Mouse (Mus musculus) heart, postnatal 14 days (tissue): ENCODE measurements around the gene Imp4. TPM values are rescaled to one million over a fixed set of nuclear protein-coding genes. Genes with fewer than 3 reads are reported as not detected.
A peak's percentile ranks its signal among the peaks of the same experiment; 100 is the strongest.

ENCODE experiments used
- DNase-seq, 2 experiments: peaks; one replicate each; pipeline ENCODE4 v3.0.0; 2021 to 2022
- intact Hi-C: fragments of 180-260 bp; cut with DNase I; formaldehyde crosslinking; loops from one replicate; pipeline ENCODE4 v1.15.1; 2025
- total RNA-seq, 2 experiments: library from RNA; stranded (reverse); gene quantifications; 2 replicates each; pipeline ENCODE4 v1.2.3; 2021

Gene Imp4
- total RNA-seq, 2 experiments from 2014 or later, result 28.5 to 30.0 TPM

DNA sequence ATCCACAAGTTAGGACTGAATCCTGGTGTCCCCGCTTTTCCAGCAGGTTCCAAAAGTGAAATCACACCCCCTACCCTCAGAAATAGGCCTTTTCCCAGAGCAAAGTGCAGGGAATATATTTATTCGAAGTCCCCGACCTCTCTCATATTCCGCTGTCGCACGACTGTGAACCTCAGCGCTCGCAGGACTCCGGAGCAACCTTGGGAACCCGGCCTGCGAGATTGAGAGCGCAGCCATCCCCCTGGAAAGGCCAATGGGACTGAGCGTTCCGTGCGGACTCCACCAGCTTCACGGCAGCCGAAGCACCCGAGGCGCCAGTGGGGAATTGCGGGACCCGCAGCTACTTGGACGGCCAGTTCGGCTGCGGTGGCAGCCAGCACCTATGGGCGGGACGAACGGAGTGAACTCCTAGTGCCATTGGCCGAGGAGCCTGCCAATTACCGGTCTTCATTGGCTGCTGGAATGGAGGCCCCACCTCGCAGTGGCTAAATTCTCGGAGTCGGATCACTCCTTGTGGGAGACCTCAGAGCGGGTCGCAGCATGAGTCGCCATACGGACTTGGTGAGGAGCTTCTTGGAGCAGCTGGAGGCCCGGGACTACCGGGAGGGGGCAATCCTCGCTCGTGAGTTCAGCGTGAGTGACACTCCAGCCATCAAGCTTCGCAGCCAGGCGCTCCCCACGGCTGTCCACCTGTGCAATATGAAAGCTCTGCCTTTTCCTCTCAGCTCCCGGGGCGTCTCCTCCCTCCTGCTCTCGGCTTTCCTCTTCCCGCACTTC lies 19.8 kb downstream of the Imp4 start, which contains the start of gene Ptpn18:
TSS of gene Ptpn18 (plus strand) at position 479 of the 777 bp plus-strand sequence.
- DNase-seq, result peak; percentile 92 to 93
- intact Hi-C loops, result loop anchor here (5.0 kb wide), 1 partner anchor 143 kb away; no protein-coding TSS in a partner anchor

DNA sequence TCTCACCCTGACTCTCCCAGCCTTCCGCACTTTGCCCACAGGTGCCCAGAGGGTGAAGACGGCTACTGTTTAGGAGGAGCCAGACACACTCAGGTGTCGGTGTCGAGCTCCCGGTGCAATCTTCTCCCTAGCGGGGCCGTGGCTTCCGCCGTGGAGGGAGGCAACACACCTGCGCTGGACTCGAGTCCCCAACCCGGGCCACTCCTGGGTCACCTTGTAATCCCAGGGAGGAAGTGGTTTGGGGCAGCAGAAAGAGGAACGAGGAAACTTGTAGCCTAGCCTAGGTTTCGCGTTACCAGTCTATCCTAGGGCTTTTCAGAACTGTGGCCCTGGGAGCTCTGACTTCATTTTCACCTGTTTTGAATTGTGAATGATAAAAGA lies 20.4 kb downstream of the Imp4 start:
- DNase-seq, result no peak
- intact Hi-C loops, result no loop called here

DNA sequence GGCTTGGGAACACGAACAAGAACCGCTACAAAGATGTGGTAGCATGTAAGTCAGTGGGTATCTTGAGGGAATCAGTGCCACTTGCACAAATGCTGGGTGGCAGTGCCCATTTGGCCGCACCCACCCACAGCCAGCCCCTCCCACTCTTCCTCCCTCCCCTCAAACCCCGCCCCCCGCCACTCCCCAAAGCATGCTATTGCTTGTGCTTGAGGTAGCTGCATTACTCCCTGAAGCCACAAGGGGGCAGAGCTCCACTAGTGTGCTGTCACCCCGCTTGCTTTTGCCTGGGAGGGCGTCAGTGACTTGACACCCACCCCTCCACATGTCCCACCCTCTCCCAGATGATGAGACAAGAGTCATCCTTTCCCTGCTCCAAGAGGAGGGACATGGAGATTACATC lies 23.1 kb downstream of the Imp4 start:
- intact Hi-C loops, result no loop called here
- peak; percentile 67 to 76 for DNase-seq

DNA sequence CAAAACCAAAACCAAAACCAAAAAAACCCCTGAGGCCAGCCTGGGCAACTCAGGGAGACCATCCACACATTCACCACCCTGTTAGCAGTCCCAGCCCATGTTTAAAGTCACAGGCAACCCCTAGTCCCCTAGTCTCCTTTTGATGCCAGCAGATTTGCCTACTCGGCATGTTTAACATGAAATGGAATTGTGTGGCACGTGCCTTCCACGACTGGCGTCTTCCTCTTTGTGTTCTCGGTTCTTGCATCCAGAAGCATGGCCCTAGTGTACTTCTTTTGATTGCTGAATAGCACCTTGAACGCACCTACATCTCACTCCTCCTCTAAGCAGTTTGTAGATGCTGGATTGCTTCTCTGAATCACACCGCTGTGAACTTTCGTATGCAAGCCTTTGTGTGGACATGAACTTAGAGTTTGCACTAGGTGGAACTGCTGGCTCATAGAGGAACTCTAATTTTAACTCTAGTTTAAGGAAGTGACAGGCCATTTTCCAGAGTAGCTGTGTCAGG lies 24.7 kb downstream of the Imp4 start:
- intact Hi-C loops, result no loop called here
- DNase-seq, result no peak

DNA sequence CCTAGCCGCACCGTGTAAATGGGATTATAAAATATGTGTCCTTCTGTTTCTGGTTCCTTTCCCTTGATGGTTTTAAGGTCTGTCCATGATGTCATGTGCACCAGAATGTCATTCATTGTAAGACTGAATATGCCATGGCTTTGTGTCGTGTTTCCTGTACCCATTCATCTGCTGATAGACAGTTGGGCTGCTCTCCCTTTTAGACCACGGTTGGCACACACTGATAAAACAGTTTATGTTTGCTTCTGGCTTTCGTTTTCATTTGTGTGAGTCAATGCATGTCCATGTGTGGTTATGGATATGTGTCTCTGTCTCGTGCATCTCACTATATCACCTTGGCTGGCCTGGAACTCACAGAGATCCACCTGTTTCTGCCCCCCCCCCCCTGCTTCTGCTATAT lies 25.8 kb downstream of the Imp4 start:
- intact Hi-C loops, result no loop called here
- no peak for DNase-seq

DNA sequence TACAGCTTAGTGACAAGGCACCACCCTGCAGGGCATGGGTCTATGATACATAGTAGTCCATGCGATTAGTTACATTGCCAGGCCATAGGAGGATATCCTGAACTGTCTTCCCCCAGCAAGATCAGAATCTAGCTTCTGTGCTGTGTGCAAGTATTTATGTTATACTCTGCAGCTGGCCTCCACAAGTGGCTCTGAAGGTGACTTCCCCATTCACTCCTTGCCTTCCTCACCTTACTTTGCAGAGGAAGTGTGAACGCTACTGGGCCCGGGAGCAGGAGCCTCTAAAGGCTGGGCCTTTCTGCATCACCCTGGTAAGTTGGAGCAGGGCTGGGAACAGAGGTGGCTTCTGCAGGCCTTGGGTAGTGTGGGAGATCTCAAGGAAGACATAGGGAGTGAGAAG lies 28.4 kb downstream of the Imp4 start:
- no peak for DNase-seq
- intact Hi-C loops, result no loop called here

DNA sequence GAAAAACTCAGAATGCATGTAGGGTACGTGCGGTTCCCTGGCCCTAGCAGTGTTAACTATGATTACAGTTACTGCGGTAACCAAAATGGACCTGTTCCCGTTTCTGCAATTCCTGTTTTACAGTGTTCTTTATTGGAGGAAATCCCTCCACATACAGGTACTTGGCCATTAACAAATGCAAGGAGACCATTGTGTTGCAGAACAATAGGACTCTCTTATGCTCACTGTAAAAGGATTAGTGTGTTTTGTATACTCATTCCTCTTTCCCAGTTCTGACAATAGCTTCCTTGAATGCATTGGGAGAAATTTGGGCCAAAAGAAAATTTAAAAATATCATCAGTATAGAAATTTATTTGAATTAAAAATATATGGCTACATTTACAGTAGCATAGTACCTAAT lies 28.8 kb downstream of the Imp4 start:
- intact Hi-C loops, result no loop called here
- no peak for DNase-seq

DNA sequence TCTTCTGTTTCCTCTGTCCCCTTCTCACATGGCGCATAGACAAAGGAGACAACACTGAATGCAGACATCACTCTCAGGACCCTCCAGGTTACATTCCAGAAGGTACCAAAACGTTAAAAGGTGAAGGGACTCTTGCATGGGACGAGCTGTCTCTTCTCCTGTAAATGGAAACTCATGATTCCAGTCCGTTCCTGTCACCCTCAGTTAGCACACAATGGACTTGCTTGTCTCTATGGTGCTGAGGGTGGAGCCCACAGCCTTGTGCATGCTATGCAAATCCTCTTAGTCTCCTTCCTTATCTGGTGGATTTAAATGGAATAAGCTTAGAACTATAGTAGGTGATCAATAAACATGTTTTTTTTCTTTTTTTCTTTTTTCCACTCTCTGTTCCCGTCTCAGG lies 30.1 kb downstream of the Imp4 start:
- intact Hi-C loops, result no loop called here
- DNase-seq, result no peak

DNA sequence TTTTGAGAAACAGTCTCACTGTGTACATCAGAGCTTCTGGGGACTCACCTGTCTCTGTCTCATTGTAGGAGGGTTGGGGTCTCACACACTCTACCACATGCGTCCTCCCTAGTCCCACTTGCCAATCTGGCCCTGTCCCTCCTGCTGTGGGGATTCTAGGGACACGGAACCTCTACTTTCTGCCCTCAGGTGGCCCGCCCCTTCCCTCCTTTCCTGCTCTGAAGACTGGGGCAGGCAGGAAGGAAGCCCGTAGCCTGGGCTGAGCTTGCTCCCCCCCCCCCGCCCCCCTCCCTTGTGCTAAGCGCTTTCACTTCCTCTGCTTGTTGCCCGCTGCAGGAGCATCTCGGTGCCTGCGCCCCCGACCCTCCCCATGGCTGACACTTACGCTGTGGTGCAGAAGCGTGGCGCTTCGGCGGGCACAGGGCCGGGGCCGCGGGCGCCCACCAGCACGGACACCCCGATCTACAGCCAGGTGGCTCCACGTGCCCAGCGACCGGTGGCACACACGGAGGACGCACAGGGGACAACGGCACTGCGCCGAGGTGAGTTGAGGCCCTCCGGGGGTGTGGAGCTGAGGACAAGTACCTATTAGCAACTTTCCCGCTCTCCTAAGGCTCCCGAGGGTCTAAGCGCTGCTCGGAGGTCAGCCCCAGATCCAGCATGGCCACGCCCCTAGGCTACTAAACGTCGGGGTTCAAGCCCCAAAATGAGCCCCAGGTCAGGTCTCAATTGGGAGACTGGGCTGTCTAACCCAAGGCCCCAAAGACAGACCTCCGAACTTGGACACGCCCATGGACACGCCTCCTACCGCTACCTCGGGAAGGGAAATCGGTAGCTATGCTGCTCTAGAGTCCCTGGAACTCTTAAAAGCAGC lies 33.0 kb downstream of the Imp4 start:
- DNase-seq, result peak; percentile 38 to 45
- intact Hi-C loops, result no loop called here

DNA sequence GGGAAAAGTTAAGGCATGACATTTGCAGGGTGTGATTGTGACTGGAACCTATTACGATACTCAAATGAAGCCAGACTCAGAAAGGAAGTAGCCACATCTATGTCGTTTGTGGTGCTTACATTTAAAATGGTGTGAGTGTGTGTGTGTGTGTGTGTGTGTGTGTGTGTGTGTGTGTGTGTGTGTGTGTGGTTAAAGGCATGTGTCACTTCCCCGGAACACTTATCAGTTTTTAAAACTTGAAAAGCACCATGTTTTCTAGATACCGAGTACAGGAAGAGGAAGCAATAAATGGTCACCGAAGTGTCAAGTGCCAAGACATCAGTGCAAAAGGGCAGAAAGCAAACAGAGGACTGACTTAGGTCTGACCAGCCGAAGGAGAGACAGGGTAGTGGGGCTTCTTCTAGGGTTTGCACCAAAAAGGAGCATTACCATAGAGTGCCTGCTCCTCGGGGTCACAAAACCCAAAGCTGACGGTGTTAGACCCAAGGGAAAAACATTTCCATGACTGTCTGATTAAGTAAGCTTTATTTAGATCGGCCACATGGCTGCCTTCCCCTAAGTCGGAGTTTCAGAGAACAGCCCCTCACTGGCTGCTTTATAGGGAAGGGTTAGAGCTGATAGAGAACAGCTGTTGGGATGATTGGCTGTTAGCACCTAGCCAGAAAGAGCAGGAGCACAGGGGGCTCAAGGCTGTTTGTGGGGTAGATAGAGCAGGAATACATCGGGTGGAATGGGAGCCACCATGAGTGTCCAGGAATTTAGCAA lies 39.4 kb downstream of the Imp4 start:
- intact Hi-C loops, result no loop called here
- DNase-seq, result no peak

DNA sequence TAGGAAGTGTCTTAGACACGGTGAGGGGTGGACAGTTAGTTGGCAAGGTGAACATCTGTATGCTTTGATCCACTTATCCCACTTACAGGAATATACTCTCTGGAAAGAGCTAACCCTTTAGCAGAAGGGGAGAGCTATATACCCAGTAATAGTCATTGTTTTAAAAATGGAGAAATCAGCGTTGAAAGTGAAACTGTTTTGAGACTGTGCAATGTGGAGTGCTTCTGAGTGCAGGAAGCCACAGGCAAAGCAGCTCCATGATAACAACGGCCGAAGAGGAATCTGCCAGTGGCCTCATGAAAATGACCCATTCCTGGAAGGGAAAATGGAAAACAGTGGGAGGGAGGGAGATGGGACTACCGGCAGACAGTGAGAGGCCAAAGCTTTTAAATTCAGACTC lies 41.1 kb downstream of the Imp4 start:
- no peak for DNase-seq
- intact Hi-C loops, result no loop called here

DNA sequence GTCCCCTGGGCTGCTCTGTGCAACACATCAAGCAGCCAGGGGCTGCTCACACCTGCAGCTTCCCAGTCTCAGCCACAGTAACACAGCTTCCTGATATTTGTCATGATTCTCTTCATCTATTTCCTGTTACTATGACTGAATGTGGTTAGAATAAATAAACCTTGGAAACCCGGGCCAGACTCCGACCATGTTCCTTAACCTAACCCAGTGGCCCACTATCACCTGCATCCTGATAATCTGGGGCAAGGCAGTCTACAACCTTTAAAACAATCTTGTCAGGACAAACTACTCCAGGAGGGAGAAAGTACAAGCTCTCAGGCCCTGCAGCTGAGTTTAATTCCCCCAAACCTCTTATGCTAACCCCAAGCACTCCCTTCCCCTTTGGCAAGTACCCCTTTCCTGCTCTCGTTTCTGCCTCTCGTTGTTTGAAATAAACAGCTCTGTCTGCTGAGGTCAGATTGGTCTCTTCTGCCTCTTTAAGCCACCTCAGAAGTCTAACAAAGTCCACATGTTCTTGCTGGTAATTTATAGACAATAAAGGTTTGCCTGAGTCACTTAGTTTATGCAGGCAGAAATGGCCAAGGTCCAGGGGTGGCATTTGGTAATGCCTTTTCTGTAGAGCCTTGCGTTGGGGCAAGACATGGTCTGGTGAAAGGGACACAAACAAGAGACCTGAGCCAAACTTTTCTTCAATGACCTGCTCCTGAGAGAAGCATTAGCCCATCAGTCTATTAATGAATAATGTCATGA lies 42.4 kb downstream of the Imp4 start:
- intact Hi-C loops, result no loop called here
- no peak for DNase-seq

DNA sequence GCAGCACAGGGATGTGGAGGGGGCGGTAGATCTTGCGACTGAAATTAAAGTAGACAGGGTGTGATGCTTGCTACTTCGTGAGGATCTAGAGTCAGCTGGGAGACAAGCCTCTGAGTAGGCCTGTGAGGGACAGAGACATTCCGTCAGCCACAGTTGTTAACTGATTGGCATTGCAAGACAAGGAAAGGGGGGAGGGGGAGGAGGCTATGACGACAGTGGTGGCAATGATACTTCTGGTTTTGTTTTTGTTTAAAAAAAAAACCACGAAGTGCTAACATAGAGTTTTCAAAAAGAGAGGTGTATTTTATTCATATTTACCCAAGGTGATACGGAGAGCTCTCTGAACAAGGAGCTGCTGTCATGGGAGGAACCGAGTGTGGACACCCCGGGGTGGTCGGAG lies 44.8 kb downstream of the Imp4 start:
- intact Hi-C loops, result no loop called here
- no peak for DNase-seq

DNA sequence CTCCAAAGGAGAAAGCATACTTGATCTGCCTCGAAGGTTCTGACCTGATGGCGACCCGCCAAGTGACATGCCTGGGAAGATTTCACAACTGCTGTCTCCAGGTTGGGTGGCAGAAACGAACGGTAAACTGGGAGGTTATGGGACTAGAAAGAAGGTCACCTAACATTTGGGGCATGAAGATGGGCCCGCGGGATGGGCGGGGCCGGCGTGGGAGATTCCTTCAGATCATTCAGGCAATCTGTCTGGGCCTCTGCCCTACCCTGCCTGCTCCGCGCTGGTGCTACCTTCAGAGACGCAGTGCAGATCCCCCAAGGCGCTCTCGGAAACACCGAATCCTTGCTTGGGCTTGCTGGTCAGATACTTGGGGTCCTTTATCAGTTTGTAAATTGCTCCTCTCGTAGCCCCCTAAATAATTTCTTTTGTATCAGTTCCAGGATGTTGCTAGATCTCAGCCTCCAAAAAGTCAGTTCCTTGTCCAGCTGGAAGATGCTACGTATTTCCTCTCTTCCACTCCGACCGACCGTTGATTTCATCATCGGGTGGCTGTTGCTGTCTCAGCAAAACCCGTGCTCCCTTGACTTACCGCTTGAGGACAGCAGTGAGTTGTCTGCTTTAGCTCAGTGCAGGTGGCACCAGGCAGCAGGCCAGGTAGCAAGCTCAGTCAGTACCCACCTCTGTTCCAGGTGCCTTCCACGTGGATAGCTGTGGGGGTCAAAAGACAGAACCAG lies 46.0 kb downstream of the Imp4 start:
- peak; percentile 23 to 51 for DNase-seq
- intact Hi-C loops, result no loop called here

DNA sequence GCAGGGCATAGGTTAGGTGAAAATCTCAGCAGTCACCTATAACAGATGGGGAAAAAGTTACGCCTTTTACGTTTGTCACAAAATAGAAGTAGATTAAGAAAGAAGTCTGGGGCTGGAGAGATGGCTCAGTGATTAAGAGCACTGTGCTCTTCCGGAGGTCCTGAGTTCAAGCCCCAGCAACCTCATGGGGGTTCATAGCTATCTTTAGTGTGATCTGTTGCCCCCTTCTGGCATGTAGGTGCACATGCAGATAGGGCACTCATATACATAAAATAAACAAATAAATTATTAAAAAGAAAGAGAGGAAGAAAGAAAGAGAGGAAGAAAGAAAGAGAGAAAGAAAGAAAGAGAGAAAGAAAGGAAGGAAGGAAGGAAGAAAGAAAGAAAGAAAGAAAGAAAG lies 47.7 kb downstream of the Imp4 start:
- intact Hi-C loops, result no loop called here
- no peak for DNase-seq

DNA sequence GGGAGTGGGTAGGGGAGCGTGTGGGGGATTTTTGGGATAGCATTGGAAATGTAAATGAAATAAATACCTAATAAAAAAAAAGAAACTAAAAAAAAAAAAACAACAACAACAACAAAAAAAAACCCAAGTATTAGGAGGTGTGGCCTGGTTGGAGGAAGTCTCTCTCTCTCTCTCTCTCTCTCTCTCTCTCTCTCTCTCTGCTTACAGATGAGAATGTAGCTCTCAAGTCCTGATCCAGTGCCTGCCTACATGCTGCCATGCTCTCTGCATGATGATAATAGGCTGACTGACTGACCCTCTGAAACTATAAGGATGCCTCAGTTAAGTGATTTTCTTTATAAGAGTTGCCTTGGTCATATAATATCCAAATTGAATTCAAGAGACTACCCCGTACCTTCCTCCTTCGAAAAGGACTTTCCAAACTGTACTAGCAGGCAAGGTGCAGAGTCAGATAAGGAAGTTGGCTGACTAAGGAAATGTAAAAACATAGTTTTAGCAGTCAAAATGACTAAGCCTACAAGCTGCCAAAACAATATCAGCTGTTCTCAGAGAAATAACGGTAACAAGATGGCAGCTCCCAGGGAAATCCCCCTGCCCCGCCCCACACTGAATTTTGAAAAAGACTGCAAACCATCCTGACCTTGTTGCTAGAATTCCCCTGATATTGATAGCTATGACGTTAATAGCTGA lies 50.3 kb downstream of the Imp4 start:
- no peak for DNase-seq
- intact Hi-C loops, result no loop called here

DNA sequence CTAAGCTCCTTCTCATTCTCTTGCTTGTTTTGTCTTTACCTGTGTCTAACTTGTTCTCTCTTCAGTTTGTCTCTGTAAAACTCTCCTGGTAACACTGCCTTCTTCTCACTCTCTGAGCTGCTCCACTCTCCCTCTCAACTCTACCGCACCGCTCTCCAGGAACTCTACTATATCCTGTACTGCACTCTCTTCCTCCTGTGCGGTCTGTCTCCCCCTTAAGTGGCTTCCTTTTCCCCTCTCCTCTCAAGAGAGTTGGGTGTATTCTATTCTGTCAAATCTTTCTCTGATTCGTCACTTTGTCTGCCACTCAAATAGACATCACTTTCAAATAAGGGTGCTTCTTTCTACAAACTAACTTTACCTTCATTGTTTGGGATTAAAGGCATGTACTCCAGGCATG lies 51.8 kb downstream of the Imp4 start:
- intact Hi-C loops, result no loop called here
- no peak for DNase-seq
